Mouse (Mus musculus): ENCODE data around the gene Rnaset2a. TPM values are rescaled to one million over a fixed set of nuclear protein-coding genes. Genes with fewer than 3 reads are reported as not detected.
"Not testable (repeated sequence)": the region's sequence is repeated elsewhere in the genome, so short reads cannot be mapped to it uniquely, and the experiment has no call there.

Gene Rnaset2a
- polyA plus RNA-seq, 1 experiment from 2014 or later: 9.9 TPM

DNA sequence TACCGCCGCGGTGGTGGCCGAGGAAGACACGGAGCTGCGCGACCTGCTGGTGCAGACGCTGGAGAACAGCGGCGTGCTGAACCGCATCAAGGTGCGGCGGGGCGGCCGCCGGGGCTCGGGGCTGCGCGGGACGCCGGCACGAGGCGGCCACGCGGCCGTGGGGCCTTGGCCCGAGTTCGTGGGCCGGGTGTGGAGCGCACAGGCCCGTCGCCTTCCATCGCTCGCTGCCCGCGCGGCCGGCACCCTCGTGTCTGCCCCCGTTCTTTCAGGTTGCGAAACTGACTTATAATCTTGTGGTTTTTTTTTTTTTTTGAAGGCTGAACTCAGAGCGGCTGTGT is 17.7 kb upstream of the Rnaset2a start:
- H3K27ac ChIP-seq: peak overlapping the region; percentile 72; the same call in 1 of the 2 replicates
- 0% methylated on average over 34 of the region's 42 CpGs for WGBS
- not testable (repeated sequence) for H3K9me3 ChIP-seq; ATAC-seq (replicated peaks); H3K27me3 ChIP-seq (replicated peaks); H3K4me1 ChIP-seq
- peaks cover 11% of the 10 kb centered on the region; the same call in 1 of the 2 replicates for H3K36me3 ChIP-seq (replicated peaks)
- peak overlapping the region; percentile 51 for H3K4me3 ChIP-seq
- peak overlapping the region; percentile 55 for H3K9ac ChIP-seq
- peak overlapping the region; percentile 47 for H3K4me2 ChIP-seq

- H3K9me3 ChIP-seq; H3K36me3 ChIP-seq (replicated peaks); H3K4me1 ChIP-seq; H3K27me3 ChIP-seq (replicated peaks): not testable (repeated sequence)
- Histone ChIP-seq H3K4me3 (peak within 1 kb of the TSS; percentile 51), H3K4me2 (peak within 1 kb of the TSS; percentile 47), H3K27ac (peak within 1 kb of the TSS; percentile 72; the same call in 1 of the 2 replicates), H3K9ac (peak within 1 kb of the TSS; percentile 55)
- under 1% methylated on average over 20 of the region's 55 CpGs for WGBS
- peak; percentile 97 for ATAC-seq (replicated peaks)
Measured at GRCm38 (mm10) chr17:8164701-8165607, 17.1 kb upstream of the Rnaset2a start, which contains the start of gene Fgfr1op. TSS of gene Fgfr1op (plus strand) at chr17:8165501.

- H3K27ac ChIP-seq; H3K9me3 ChIP-seq; H3K27me3 ChIP-seq (replicated peaks); H3K4me2 ChIP-seq; H3K9ac ChIP-seq; H3K36me3 ChIP-seq (replicated peaks); H3K4me1 ChIP-seq; H3K4me3 ChIP-seq; ATAC-seq (replicated peaks): not testable (repeated sequence)
- 47% methylated on average over 3 of the region's 3 CpGs for WGBS
Measured at GRCm38 (mm10) chr17:8160969-8161368, 13.1 kb upstream of the Rnaset2a start.

DNA sequence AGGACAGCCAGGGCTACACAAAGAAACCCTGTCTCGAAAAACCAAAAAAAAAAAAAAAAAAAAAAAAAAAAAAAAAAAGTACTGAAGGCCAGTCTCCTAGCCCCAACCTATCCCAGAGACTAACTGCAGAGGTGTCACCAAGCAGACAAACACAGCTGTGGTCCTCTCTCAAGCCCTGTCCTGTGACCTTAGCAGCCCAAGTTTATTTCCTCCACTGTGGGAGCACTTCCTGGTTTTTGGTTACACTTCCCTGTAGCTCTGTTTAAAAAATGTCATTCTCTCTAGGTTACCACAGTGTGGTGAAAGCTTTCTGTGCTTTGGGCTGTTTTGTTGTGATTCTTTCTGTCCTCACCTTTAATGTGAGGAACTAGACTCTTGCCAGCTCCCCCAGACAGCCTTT is 10.7 kb upstream of the Rnaset2a start:
- H3K27me3 ChIP-seq (replicated peaks); H3K4me2 ChIP-seq; H3K36me3 ChIP-seq (replicated peaks); H3K4me1 ChIP-seq; H3K4me3 ChIP-seq; H3K9me3 ChIP-seq; ATAC-seq (replicated peaks); H3K27ac ChIP-seq; H3K9ac ChIP-seq: not testable (repeated sequence)
- WGBS: 80% methylated on average over 1 of the region's 1 CpGs

GRCm38 (mm10) chr17:8155982-8156381 is 8.1 kb upstream of the Rnaset2a start:
- not testable (repeated sequence) for H3K36me3 ChIP-seq (replicated peaks); H3K9ac ChIP-seq; H3K27me3 ChIP-seq (replicated peaks); H3K4me3 ChIP-seq; ATAC-seq (replicated peaks); H3K9me3 ChIP-seq; H3K4me1 ChIP-seq; H3K27ac ChIP-seq; H3K4me2 ChIP-seq
- 100% methylated on average over 1 of the region's 8 CpGs for WGBS

- H3K4me3 ChIP-seq, H3K27ac ChIP-seq: not testable (repeated sequence)
- 88% methylated on average over 7 of the region's 7 CpGs for WGBS
Measured at GRCm38 (mm10) chr17:8155010-8155409, 7.1 kb upstream of the Rnaset2a start.

DNA sequence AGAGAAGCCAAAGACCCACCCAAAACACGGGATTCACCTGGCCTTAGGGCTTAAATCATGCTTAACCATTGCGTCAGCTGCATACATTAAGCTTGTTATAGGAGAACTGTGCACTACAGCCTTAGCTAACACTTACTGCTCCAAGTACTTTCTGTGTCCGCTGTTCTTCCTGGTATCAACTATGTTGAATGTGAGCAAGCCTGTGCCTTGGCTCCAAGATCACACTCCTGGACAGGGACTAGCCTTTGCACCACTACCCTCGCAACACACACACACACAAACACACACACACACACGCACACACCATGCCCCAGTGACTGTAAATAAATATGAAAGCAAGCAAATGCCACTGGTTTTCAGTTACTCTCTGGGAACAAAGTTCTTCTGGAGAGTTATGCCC is 966 bp downstream of the Rnaset2a start:
- H3K36me3 ChIP-seq (replicated peaks); H3K4me1 ChIP-seq; ATAC-seq (replicated peaks); H3K9me3 ChIP-seq; H3K27me3 ChIP-seq (replicated peaks); H3K9ac ChIP-seq; H3K27ac ChIP-seq: not testable (repeated sequence)
- WGBS: 23% methylated on average over 5 of the region's 5 CpGs
- peak overlapping the region; percentile 70 for H3K4me2 ChIP-seq
- peak overlapping the region; percentile 48 for H3K4me3 ChIP-seq

More at GRCm38 (mm10) chr17:8155010-8155409, 7.1 kb upstream of the Rnaset2a start:
- H3K4me1 ChIP-seq; H3K4me2 ChIP-seq; ATAC-seq (replicated peaks); H3K36me3 ChIP-seq (replicated peaks); H3K27me3 ChIP-seq (replicated peaks); H3K9ac ChIP-seq; H3K9me3 ChIP-seq: not testable (repeated sequence)

- H3K36me3 ChIP-seq (replicated peaks); H3K27me3 ChIP-seq (replicated peaks); H3K9ac ChIP-seq; H3K4me1 ChIP-seq; ATAC-seq (replicated peaks); H3K4me3 ChIP-seq; H3K27ac ChIP-seq; H3K9me3 ChIP-seq; H3K4me2 ChIP-seq: not testable (repeated sequence)
- WGBS: 47% methylated on average over 13 of the region's 14 CpGs
Measured at GRCm38 (mm10) chr17:8143802-8144673, 3.9 kb downstream of the Rnaset2a start.

GRCm38 (mm10) chr17:8140210-8140609 is 7.7 kb downstream of the Rnaset2a start:
- not testable (repeated sequence) for ATAC-seq (replicated peaks); H3K4me1 ChIP-seq; H3K9ac ChIP-seq; H3K9me3 ChIP-seq; H3K36me3 ChIP-seq (replicated peaks); H3K27ac ChIP-seq; H3K4me3 ChIP-seq; H3K4me2 ChIP-seq; H3K27me3 ChIP-seq (replicated peaks)
- WGBS: 26% methylated on average over 3 of the region's 3 CpGs

GRCm38 (mm10) chr17:8138116-8138515 is 9.8 kb downstream of the Rnaset2a start:
- H3K4me3 ChIP-seq; H3K27me3 ChIP-seq (replicated peaks); H3K9ac ChIP-seq; H3K9me3 ChIP-seq; H3K36me3 ChIP-seq (replicated peaks); H3K4me1 ChIP-seq; H3K4me2 ChIP-seq; ATAC-seq (replicated peaks); H3K27ac ChIP-seq: not testable (repeated sequence)
- WGBS: 95% methylated on average over 5 of the region's 5 CpGs

DNA sequence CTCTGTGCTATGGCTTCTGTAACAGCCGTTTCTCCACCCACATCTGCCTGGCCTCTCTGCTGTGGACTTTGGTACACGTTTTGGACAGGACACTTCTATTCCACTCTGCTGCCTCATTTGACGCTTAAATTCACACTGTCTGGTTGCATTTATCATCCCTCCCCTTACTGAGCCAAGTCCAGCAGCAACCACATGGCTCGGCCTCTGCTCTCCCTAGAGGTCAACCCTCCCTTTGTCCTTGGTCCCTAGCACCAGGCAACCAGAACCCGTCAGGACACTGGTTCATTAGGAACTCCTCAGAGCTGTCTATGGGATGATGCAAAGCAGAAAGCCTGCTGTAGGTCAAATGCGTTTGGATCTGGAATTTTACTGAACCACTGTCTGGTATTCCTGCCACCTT is 17.0 kb downstream of the Rnaset2a start:
- not testable (repeated sequence) for H3K27me3 ChIP-seq (replicated peaks); H3K9ac ChIP-seq; ATAC-seq (replicated peaks); H3K4me3 ChIP-seq; H3K36me3 ChIP-seq (replicated peaks); H3K9me3 ChIP-seq; H3K4me1 ChIP-seq; H3K4me2 ChIP-seq; H3K27ac ChIP-seq
- WGBS: no CpG with 5 or more reads among the region's 6 CpGs

GRCm38 (mm10) chr17:8129578-8129977 is 18.3 kb downstream of the Rnaset2a start:
- not testable (repeated sequence) for H3K9me3 ChIP-seq; ATAC-seq (replicated peaks); H3K36me3 ChIP-seq (replicated peaks); H3K4me2 ChIP-seq; H3K27me3 ChIP-seq (replicated peaks); H3K27ac ChIP-seq; H3K4me3 ChIP-seq; H3K4me1 ChIP-seq; H3K9ac ChIP-seq
- WGBS: 83% methylated on average over 9 of the region's 9 CpGs

Measured in midbrain, embryonic 15.5 days (tissue).